Mouse (Mus musculus) midbrain, postnatal 0 days (tissue): ENCODE measurements around the gene Zmym4. TPM values are rescaled to one million over a fixed set of nuclear protein-coding genes. Genes with fewer than 3 reads are reported as not detected.
A peak's percentile ranks its signal among the peaks of the same experiment; 100 is the strongest.
"Not testable (repeated sequence)": the region's sequence is repeated elsewhere in the genome, so short reads cannot be mapped to it uniquely, and the experiment has no call there.

Source experiments
- ATAC-seq: fragments of 200-750 bp; cut with Nextera tagmentation; 2 replicates; pipeline ENCODE4 v1.8.0; 2017; ENCODE audit warnings: moderate number of reproducible peaks, mild to moderate bottlenecking, moderate TSS enrichment, moderate library complexity; ENCODE audit not compliant: low FRiP score
- DNase-seq: peaks from one replicate; pipeline ENCODE4 v3.0.0-alpha.2; 2015; ENCODE audit warnings: low spot score
- H3K27ac ChIP-seq: fragments of 300-500 bp; sonication (generic); 2 replicates; pipeline ENCODE4 v1.5.1; 2014; ENCODE audit warnings: low read depth, mild to moderate bottlenecking, low read length, mixed read lengths
- H3K27me3 ChIP-seq: fragments of 300-500 bp; sonication (generic); 2 replicates; pipeline ENCODE4 v1.6.1; 2014; ENCODE audit warnings: low read length, control low read depth, mixed read lengths; ENCODE audit not compliant: insufficient read depth
- H3K36me3 ChIP-seq: fragments of 300-500 bp; sonication (generic); 2 replicates; pipeline ENCODE4 v1.6.1; 2014; ENCODE audit warnings: low read length, control low read depth, mixed read lengths; ENCODE audit not compliant: insufficient read depth
- H3K4me1 ChIP-seq: fragments of 300-500 bp; sonication (generic); 2 replicates; pipeline ENCODE4 v1.6.1; 2014; ENCODE audit warnings: mild to moderate bottlenecking, control low read depth, antibody characterized with exemption, low read length, mixed read lengths; ENCODE audit not compliant: insufficient read depth
- H3K4me2 ChIP-seq: fragments of 300-500 bp; sonication (generic); 2 replicates; pipeline ENCODE4 v1.6.1; 2014; ENCODE audit warnings: low read depth, mild to moderate bottlenecking, low read length, mixed read lengths; ENCODE audit not compliant: poor library complexity, severe bottlenecking
- H3K4me3 ChIP-seq: fragments of 300-500 bp; sonication (generic); 2 replicates; pipeline ENCODE4 v1.5.1; 2014; ENCODE audit warnings: low read depth, mild to moderate bottlenecking, low read length, moderate library complexity
- H3K9ac ChIP-seq: fragments of 300-500 bp; sonication (generic); replicated peaks from 2 replicates; pipeline ENCODE4 v1.6.1; 2014; ENCODE audit warnings: mild to moderate bottlenecking, low read length, moderate library complexity, mixed read lengths; ENCODE audit not compliant: poor library complexity, severe bottlenecking
- H3K9me3 ChIP-seq: fragments of 300-500 bp; sonication (generic); 2 replicates; pipeline ENCODE4 v1.6.1; 2016; ENCODE audit warnings: low read length, control low read depth
- CTCF ChIP-seq: IDR thresholded peaks from 2 replicates; pipeline ENCODE4 v1.5.1; 2016; ENCODE audit warnings: antibody characterized with exemption, mild to moderate bottlenecking
- WGBS: fragments of 180-500 bp; shearing (Covaris S2); extraction: QIAGEN DNeasy Blood & Tissue Kit; methylation state at CpG from one replicate; pipeline ENCODE4 v1.1.7; 2014; 5-methylcytosine and 5-hydroxymethylcytosine counted together
- polyA plus RNA-seq: library from polyadenylated mRNA; unstranded; fragments of >200 nt; fragmentation: Nextera tagmentation; extraction: Ambion mirVana; gene quantifications from 2 replicates; pipeline ENCODE4 v1.2.1, GENCODE M21; 2015
- total RNA-seq: library from RNA; depleted of rRNA; stranded (reverse); fragments of >200 nt; gene quantifications from 2 replicates; pipeline ENCODE4 v1.2.3, GENCODE M21; 2014

Zmym4 gene
- total and polyA plus RNA-seq, 2 experiments from 2014 or later: 22.3 to 56.0 TPM

DNA sequence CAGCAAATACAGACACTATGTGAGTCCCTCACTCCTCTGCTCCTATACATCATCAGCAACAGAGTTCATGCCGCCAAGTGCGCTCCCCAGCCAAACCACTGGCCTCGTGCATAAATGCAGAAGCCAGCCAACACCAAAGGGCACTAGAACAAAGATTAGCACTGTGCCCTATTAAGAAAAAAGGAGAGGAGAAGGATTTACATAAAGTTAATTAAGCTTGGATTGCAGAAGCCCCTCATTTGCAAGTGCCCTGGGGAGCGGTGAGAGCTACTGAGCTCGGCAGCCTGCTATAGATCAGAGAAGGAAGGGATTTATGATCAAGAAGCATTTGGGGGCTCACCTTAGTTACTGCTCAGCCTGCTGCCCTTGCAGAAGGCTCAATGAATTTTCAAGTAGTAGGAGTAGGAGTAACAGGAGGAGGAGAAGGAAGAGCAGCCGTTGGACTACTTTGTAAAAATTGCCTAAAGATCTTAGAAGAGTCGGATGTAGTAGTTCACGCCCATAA, 32.7 kb upstream of the Zmym4 start:
- Histone ChIP-seq H3K27ac (no peak overlapping the region; the same call in 1 of the 2 replicates), H3K9ac (no peak overlapping the region; the same call in 1 of the 2 replicates), H3K4me3 (no peak overlapping the region), H3K9me3 (no peaks in the 10 kb centered on the region), H3K27me3 (no peaks in the 10 kb centered on the region), H3K4me2 (no peak overlapping the region), H3K36me3 (no peaks in the 10 kb centered on the region), H3K4me1 (peaks cover 8% of the 10 kb centered on the region; the same call in 1 of the 2 replicates)
- TF ChIP-seq CTCF: no peak
- WGBS: 23% methylated on average over 8 of the region's 8 CpGs
- ATAC-seq: no peak
- DNase-seq: peak; percentile 21

DNA sequence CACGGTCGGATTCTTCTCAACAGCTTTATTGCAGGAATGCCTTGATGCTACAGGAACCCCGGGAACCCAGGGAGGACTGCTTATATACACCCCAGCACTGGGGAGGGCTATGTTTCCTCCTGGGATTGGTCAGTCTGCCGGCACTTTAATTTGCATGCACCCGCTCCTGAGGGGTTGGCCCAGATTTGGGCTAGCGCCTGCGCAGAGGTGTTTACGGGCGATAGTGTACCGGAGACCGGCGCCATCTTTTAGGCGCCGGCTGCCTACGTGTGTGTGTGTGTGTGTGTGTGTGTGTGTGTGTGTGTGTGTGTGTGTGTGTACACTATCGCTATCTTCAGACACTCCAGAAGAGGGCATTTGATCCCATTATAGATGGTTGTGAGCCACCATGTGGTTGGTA, 31.4 kb upstream of the Zmym4 start:
- ATAC-seq, H3K9me3 ChIP-seq, H3K4me3 ChIP-seq, H3K4me1 ChIP-seq, H3K27me3 ChIP-seq, H3K4me2 ChIP-seq, H3K9ac ChIP-seq, H3K27ac ChIP-seq, H3K36me3 ChIP-seq, DNase-seq: not testable (repeated sequence)
- 98% methylated on average over 16 of the region's 16 CpGs for WGBS

DNA sequence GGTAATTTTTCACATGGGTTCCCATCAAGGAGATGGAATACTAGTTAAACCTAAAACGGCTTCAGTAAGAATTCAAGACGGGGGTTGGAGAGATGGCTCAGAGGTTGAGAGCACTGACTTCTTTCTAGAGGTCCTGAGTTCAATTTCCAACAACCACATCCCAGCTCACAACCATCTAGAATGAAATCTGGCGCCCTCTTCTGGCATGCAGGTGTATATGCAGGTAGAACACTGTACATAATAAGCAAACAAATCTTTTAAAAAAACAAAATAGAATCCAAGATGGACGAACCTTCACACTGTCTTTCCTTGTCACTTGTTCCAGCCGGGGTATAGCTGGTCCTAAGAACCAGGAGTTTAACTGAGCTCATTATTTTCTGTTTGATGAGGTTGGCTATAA, 24.4 kb upstream of the Zmym4 start:
- ATAC-seq (no peak), DNase-seq (no peak)
- Histone ChIP-seq H3K4me2 (no peak overlapping the region), H3K36me3 (no peaks in the 10 kb centered on the region), H3K4me1 (no peaks in the 10 kb centered on the region), H3K27ac (no peak overlapping the region), H3K9ac (no peak overlapping the region), H3K27me3 (no peaks in the 10 kb centered on the region), H3K4me3 (no peak overlapping the region), H3K9me3 (no peaks in the 10 kb centered on the region)
- peak; percentile 46 for TF ChIP-seq CTCF
- 67% methylated on average over 5 of the region's 5 CpGs for WGBS

DNA sequence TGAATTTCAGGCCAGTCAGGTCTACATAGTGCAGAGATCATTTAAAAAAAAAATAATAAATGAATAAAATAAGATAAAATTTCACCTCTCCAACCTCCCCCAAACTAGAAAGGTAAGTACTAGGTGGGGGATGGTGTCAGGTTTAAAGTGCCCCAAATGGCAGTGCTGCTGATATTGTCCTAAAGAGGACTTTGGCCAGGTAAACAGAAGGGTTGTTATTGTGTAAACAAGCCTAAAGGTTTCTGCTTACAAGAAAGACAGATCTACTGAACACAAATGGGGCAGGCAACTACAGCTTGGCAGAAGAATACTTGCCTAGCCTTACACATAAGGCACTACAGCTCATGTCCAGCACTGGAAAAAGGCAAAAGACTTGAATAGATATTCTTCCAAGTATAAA, 22.6 kb upstream of the Zmym4 start:
- H3K9ac ChIP-seq: no peak overlapping the region
- no peak overlapping the region for H3K4me3 ChIP-seq
- DNase-seq: no peak
- no peaks in the 10 kb centered on the region for H3K9me3 ChIP-seq
- no peak for ATAC-seq
- no peak for TF ChIP-seq CTCF
- H3K4me1 ChIP-seq: no peaks in the 10 kb centered on the region
- H3K36me3 ChIP-seq: no peaks in the 10 kb centered on the region
- H3K4me2 ChIP-seq: no peak overlapping the region
- H3K27me3 ChIP-seq: no peaks in the 10 kb centered on the region
- no peak overlapping the region for H3K27ac ChIP-seq

DNA sequence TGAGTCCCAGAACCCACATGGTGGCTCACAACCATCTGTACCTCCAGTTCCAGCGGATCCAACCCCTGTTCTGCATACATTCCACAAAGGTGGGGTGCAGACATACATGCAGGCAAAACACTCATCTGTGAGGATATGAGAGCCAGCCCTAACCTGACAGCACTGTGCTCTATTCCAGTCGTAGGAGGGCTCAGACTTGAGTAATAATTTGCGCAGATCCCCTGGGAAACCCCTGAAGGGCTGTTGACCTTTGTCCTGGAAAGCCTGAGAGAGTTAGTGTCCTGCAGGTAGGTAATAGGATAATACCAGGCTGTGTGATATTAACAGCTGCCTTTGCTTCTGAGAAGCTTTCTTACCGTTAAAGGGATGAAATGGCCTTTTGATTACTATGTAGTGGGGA, 20.6 kb upstream of the Zmym4 start:
- Histone ChIP-seq H3K9me3 (no peaks in the 10 kb centered on the region), H3K27me3 (no peaks in the 10 kb centered on the region), H3K4me1 (no peaks in the 10 kb centered on the region), H3K4me2 (no peak overlapping the region), H3K4me3 (no peak overlapping the region), H3K9ac (no peak overlapping the region), H3K36me3 (no peaks in the 10 kb centered on the region), H3K27ac (no peak overlapping the region)
- no peak for TF ChIP-seq CTCF
- DNase-seq: no peak
- 68% methylated on average over 4 of the region's 4 CpGs for WGBS
- ATAC-seq: no peak

DNA sequence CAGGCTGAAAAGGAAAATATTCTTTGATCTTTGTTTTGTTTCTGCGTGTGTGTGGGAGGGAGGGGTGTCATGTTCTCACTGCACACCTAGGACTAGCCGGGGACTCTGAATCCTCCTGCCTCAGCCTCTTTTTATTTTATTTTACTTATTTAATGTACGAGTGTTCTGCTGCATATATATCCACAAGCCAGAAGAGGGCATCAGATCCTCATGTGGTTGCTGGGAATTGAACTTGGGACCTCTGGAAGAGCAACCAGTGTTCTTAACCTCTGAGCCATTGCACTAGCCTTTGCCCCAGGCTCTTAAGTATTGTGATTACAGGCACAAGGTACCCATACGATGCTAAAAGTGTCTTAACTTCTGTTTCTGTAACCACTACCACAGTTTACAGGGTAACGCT, 18.8 kb upstream of the Zmym4 start:
- Histone ChIP-seq H3K4me2 (no peak overlapping the region), H3K27ac (no peak overlapping the region), H3K9ac (no peak overlapping the region), H3K36me3 (no peaks in the 10 kb centered on the region), H3K4me1 (no peaks in the 10 kb centered on the region), H3K9me3 (no peaks in the 10 kb centered on the region), H3K4me3 (no peak overlapping the region), H3K27me3 (no peaks in the 10 kb centered on the region)
- DNase-seq (no peak), ATAC-seq (no peak)
- TF ChIP-seq CTCF: no peak
- WGBS: 76% methylated on average over 5 of the region's 5 CpGs

DNA sequence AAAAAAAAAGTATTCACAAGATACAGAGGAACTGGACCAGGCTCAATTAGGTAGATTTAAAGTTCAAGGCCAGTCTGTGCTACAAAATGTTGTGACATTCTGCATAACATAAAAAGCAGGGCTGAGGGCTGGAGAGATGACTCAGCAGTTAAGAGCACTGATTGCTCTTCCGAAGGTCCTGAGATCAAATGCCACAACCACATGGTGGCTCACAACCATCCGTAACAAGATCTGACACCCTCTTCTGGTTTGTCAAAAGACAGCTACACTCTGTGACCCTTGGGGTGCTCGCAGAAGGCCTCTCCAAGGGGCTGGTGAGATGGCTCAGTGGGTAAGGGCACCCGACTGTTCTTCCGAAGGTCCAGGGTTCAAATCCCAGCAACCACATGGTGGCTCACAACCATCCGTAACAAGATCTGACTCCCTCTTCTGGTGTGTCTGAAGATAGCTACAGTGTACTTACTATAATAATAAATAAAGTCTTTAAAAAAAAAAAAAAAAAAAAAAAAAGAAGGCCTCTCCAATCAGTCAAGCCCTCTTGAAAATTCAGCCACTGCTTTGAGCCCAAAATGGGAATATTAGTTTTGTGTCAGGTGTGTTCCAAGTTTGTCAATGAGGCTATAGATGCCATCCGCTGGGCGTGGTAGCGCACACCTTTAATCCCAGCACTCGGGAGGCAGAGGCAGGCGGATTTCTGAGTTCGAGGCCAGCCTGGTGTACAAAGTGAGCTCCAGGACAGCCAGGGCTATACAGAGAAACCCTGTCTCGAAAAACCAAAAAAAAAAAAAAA, 16.0 kb upstream of the Zmym4 start:
- not testable (repeated sequence) for H3K27me3 ChIP-seq, H3K4me2 ChIP-seq, H3K27ac ChIP-seq, H3K36me3 ChIP-seq, H3K4me3 ChIP-seq, ATAC-seq, H3K4me1 ChIP-seq, H3K9me3 ChIP-seq, DNase-seq, H3K9ac ChIP-seq
- 81% methylated on average over 11 of the region's 13 CpGs for WGBS
